Mouse (Mus musculus): ENCODE results near the gene Pithd1. TPM values are rescaled to one million over a fixed set of nuclear protein-coding genes. Genes with fewer than 3 reads are reported as not detected.

Gene Pithd1
- polyA plus RNA-seq, 1 experiment from 2014 or later = 73.6 TPM

DNA sequence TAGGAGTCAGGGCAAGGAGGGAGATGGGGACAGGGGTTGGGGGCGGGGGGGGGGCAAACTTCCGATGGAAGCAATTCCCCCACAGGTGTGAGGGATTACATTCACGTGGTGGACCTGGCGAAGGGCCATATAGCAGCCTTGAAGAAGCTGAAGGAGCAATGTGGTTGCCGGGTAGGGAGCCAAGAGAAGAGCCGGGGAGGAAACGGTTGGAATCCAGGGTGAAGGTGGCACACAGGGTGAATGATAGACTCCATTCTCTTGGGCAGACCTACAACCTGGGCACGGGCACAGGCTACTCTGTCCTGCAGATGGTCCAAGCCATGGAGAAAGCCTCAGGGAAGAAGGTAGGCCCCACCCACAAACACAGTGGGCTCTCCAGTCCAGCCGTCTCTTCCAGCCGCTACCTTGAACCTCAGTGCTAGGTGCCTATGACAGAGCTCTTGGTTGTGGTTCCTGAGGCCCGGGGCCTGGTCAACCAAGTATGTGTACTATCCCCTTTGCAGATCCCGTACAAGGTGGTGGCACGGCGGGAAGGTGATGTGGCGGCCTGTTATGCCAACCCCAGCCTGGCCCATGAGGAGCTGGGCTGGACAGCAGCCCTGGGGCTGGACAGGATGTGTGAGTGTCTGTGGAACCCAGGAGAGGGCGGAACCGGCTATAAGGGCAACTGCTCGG, 19.8 kb downstream of the Pithd1 start:
- no peaks in the 10 kb centered on the region for H3K27me3 ChIP-seq (ENCODE audit: control insufficient read depth, insufficient read depth, low read length)
- no peak overlapping the region for H3K4me2 ChIP-seq (ENCODE audit: low read depth, low read length)
- no peak overlapping the region for H3K4me3 ChIP-seq (ENCODE audit: low read depth, low read length)
- no peak overlapping the region for H3K27ac ChIP-seq (ENCODE audit: low read depth, low read length)
- ATAC-seq (ENCODE audit: low read depth) = no peak
- peaks cover 21% of the 10 kb centered on the region for H3K4me1 ChIP-seq (ENCODE audit: control insufficient read depth, insufficient read depth, low read length)
- 94% methylated on average over 18 of the region's 18 CpGs for WGBS
- no peak overlapping the region for H3K9ac ChIP-seq (replicated peaks; ENCODE audit: low read depth, low read length)
- no peaks in the 10 kb centered on the region for H3K9me3 ChIP-seq (ENCODE audit: control insufficient read depth, low read length)
- H3K36me3 ChIP-seq (ENCODE audit: control insufficient read depth, insufficient read depth, low read length) = peaks cover 31% of the 10 kb centered on the region

- 92% methylated on average over 16 of the region's 16 CpGs for WGBS
- no peaks in the 10 kb centered on the region for H3K9me3 ChIP-seq (ENCODE audit: control insufficient read depth, low read length)
- no peak overlapping the region for H3K4me2 ChIP-seq (ENCODE audit: low read depth, low read length)
- ATAC-seq (ENCODE audit: low read depth) = no peak
- no peak overlapping the region for H3K27ac ChIP-seq (ENCODE audit: low read depth, low read length)
- no peak overlapping the region for H3K4me3 ChIP-seq (ENCODE audit: low read depth, low read length)
- H3K27me3 ChIP-seq (ENCODE audit: control insufficient read depth, insufficient read depth, low read length) = no peaks in the 10 kb centered on the region
- H3K4me1 ChIP-seq (ENCODE audit: control insufficient read depth, insufficient read depth, low read length) = peaks cover 15% of the 10 kb centered on the region
- no peak overlapping the region for H3K9ac ChIP-seq (replicated peaks; ENCODE audit: low read depth, low read length)
- peaks cover 35% of the 10 kb centered on the region for H3K36me3 ChIP-seq (ENCODE audit: control insufficient read depth, insufficient read depth, low read length)
These were observed 20.8 kb downstream of the Pithd1 start for GRCm38 (mm10) chr4:135966283-135966682.

DNA sequence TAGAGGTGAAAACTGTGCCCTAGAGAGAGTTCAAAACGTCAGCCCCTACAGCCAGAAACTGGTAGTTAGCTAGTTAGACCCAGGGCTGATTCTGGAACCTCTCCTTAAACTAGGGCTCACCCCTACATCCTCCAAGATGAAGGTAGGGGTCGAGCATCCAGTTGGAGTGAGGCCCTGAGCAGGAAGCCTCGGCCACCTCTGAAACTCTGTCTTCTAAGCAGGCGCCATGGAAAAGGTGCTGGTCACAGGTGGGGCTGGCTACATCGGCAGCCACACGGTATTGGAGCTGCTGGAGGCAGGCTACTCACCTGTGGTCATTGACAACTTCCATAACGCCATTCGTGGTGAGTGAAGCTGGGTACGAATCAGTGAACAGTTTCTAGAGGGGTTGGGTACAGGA, 22.0 kb downstream of the Pithd1 start:
- H3K27ac ChIP-seq (ENCODE audit: low read depth, low read length) = no peak overlapping the region

GRCm38 (mm10) chr4:135964426-135964825, 22.6 kb downstream of the Pithd1 start:
- H3K36me3 ChIP-seq (ENCODE audit: control insufficient read depth, insufficient read depth, low read length) = peaks cover 32% of the 10 kb centered on the region
- H3K27me3 ChIP-seq (ENCODE audit: control insufficient read depth, insufficient read depth, low read length) = no peaks in the 10 kb centered on the region
- H3K4me1 ChIP-seq (ENCODE audit: control insufficient read depth, insufficient read depth, low read length) = peaks cover 14% of the 10 kb centered on the region; the same call in 1 of the 2 replicates
- no peaks in the 10 kb centered on the region for H3K9me3 ChIP-seq (ENCODE audit: control insufficient read depth, low read length)
- H3K27ac ChIP-seq (ENCODE audit: low read depth, low read length) = no peak overlapping the region
- peak overlapping the region; percentile 80 for H3K9ac ChIP-seq (replicated peaks; ENCODE audit: low read depth, low read length)
- peak overlapping the region; percentile 49 for H3K4me3 ChIP-seq (ENCODE audit: low read depth, low read length)
- WGBS = 4% methylated on average over 12 of the region's 12 CpGs
- peak overlapping the region; percentile 76 for H3K4me2 ChIP-seq (ENCODE audit: low read depth, low read length)
- ATAC-seq (ENCODE audit: low read depth) = no peak

More for the DNA sequence above, 22.0 kb downstream of the Pithd1 start:
- Histone ChIP-seq H3K27me3 (ENCODE audit: control insufficient read depth, insufficient read depth, low read length) (no peaks in the 10 kb centered on the region), H3K9ac (replicated peaks; ENCODE audit: low read depth, low read length) (no peak overlapping the region), H3K4me3 (ENCODE audit: low read depth, low read length) (no peak overlapping the region; the same call in 1 of the 2 replicates), H3K4me1 (ENCODE audit: control insufficient read depth, insufficient read depth, low read length) (peaks cover 14% of the 10 kb centered on the region; the same call in 1 of the 2 replicates), H3K9me3 (ENCODE audit: control insufficient read depth, low read length) (no peaks in the 10 kb centered on the region), H3K4me2 (ENCODE audit: low read depth, low read length) (no peak overlapping the region), H3K36me3 (ENCODE audit: control insufficient read depth, insufficient read depth, low read length) (peaks cover 37% of the 10 kb centered on the region)
- no peak for ATAC-seq (ENCODE audit: low read depth)
- 89% methylated on average over 9 of the region's 9 CpGs for WGBS

- no peaks in the 10 kb centered on the region for H3K27me3 ChIP-seq (ENCODE audit: control insufficient read depth, insufficient read depth, low read length)
- H3K36me3 ChIP-seq (ENCODE audit: control insufficient read depth, insufficient read depth, low read length) = peaks cover 25% of the 10 kb centered on the region
- H3K4me2 ChIP-seq (ENCODE audit: low read depth, low read length) = peak within 1 kb of the TSS; percentile 76
- peak within 1 kb of the TSS; percentile 88 for H3K27ac ChIP-seq (ENCODE audit: low read depth, low read length)
- peak; percentile 96 for ATAC-seq (ENCODE audit: low read depth)
- peak within 1 kb of the TSS; percentile 49 for H3K4me3 ChIP-seq (ENCODE audit: low read depth, low read length)
- H3K9ac ChIP-seq (replicated peaks; ENCODE audit: low read depth, low read length) = peak within 1 kb of the TSS; percentile 80
- H3K9me3 ChIP-seq (ENCODE audit: control insufficient read depth, low read length) = no peaks in the 10 kb centered on the region
- H3K4me1 ChIP-seq (ENCODE audit: control insufficient read depth, insufficient read depth, low read length) = peaks cover 14% of the 10 kb centered on the region; the same call in 1 of the 2 replicates
- under 1% methylated on average over 56 of the region's 56 CpGs for WGBS
These were observed 23.4 kb downstream of the Pithd1 start, which contains the start of gene Gale for GRCm38 (mm10) chr4:135963457-135964193. Gene Gale, plus strand, starts transcription at chr4:135963727.

DNA sequence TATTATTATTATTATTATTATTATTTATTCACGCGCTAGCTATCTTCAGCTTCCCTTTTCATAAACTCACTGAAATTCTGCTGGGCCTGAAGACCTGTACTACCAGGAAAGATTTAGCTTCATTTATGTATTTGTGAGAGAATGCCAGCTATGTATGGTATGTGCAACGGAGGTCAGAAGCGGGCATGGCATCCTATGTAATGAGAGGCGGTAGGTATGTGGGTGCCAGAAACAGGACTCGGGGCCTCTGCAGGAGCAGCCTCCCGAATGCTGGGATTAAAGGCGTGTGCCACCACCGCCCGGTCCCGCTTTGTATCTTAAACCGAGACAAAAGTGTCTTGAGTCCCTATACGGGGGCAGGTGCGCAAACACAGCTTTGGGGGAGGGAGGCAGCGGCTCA, 24.1 kb downstream of the Pithd1 start:
- peak overlapping the region; percentile 80 for H3K9ac ChIP-seq (replicated peaks; ENCODE audit: low read depth, low read length)
- H3K4me3 ChIP-seq (ENCODE audit: low read depth, low read length) = peak overlapping the region; percentile 49
- peaks cover 18% of the 10 kb centered on the region; the same call in 1 of the 2 replicates for H3K36me3 ChIP-seq (ENCODE audit: control insufficient read depth, insufficient read depth, low read length)
- H3K27me3 ChIP-seq (ENCODE audit: control insufficient read depth, insufficient read depth, low read length) = no peaks in the 10 kb centered on the region
- peak overlapping the region; percentile 76 for H3K4me2 ChIP-seq (ENCODE audit: low read depth, low read length)
- peak overlapping the region; percentile 88 for H3K27ac ChIP-seq (ENCODE audit: low read depth, low read length)
- no peaks in the 10 kb centered on the region for H3K9me3 ChIP-seq (ENCODE audit: control insufficient read depth, low read length)
- 7% methylated on average over 15 of the region's 15 CpGs for WGBS
- peaks cover 14% of the 10 kb centered on the region; the same call in 1 of the 2 replicates for H3K4me1 ChIP-seq (ENCODE audit: control insufficient read depth, insufficient read depth, low read length)
- 0 out of 2 replicates have a peak, but pooled peaks have one; percentile 5 for ATAC-seq (ENCODE audit: low read depth)

- no peak overlapping the region for H3K4me3 ChIP-seq (ENCODE audit: low read depth, low read length)
- peaks cover 14% of the 10 kb centered on the region; the same call in 1 of the 2 replicates for H3K36me3 ChIP-seq (ENCODE audit: control insufficient read depth, insufficient read depth, low read length)
- H3K4me2 ChIP-seq (ENCODE audit: low read depth, low read length) = no peak overlapping the region
- no peak overlapping the region for H3K27ac ChIP-seq (ENCODE audit: low read depth, low read length)
- no peak for ATAC-seq (ENCODE audit: low read depth)
- no peaks in the 10 kb centered on the region for H3K9me3 ChIP-seq (ENCODE audit: control insufficient read depth, low read length)
- WGBS = 91% methylated on average over 7 of the region's 7 CpGs
- H3K4me1 ChIP-seq (ENCODE audit: control insufficient read depth, insufficient read depth, low read length) = peaks cover 14% of the 10 kb centered on the region; the same call in 1 of the 2 replicates
- no peaks in the 10 kb centered on the region for H3K27me3 ChIP-seq (ENCODE audit: control insufficient read depth, insufficient read depth, low read length)
- no peak overlapping the region for H3K9ac ChIP-seq (replicated peaks; ENCODE audit: low read depth, low read length)
These were observed 24.9 kb downstream of the Pithd1 start for GRCm38 (mm10) chr4:135962198-135962597.

GRCm38 (mm10) chr4:135961709-135962108, 25.4 kb downstream of the Pithd1 start:
- H3K27me3 ChIP-seq (ENCODE audit: control insufficient read depth, insufficient read depth, low read length) = no peaks in the 10 kb centered on the region
- H3K4me3 ChIP-seq (ENCODE audit: low read depth, low read length) = no peak overlapping the region
- no peak overlapping the region for H3K9ac ChIP-seq (replicated peaks; ENCODE audit: low read depth, low read length)
- peaks cover 10% of the 10 kb centered on the region; the same call in 1 of the 2 replicates for H3K36me3 ChIP-seq (ENCODE audit: control insufficient read depth, insufficient read depth, low read length)
- peaks cover 14% of the 10 kb centered on the region; the same call in 1 of the 2 replicates for H3K4me1 ChIP-seq (ENCODE audit: control insufficient read depth, insufficient read depth, low read length)
- WGBS = 93% methylated on average over 5 of the region's 5 CpGs
- H3K4me2 ChIP-seq (ENCODE audit: low read depth, low read length) = no peak overlapping the region
- ATAC-seq (ENCODE audit: low read depth) = no peak
- no peak overlapping the region for H3K27ac ChIP-seq (ENCODE audit: low read depth, low read length)
- no peaks in the 10 kb centered on the region for H3K9me3 ChIP-seq (ENCODE audit: control insufficient read depth, low read length)

- H3K4me1 ChIP-seq (ENCODE audit: control insufficient read depth, insufficient read depth, low read length) = peaks cover 14% of the 10 kb centered on the region; the same call in 1 of the 2 replicates
- H3K9me3 ChIP-seq (ENCODE audit: control insufficient read depth, low read length) = no peaks in the 10 kb centered on the region
- H3K27me3 ChIP-seq (ENCODE audit: control insufficient read depth, insufficient read depth, low read length) = no peaks in the 10 kb centered on the region
- peaks cover 16% of the 10 kb centered on the region; the same call in 1 of the 2 replicates for H3K36me3 ChIP-seq (ENCODE audit: control insufficient read depth, insufficient read depth, low read length)
- 21% methylated on average over 5 of the region's 5 CpGs for WGBS
- no peak for ATAC-seq (ENCODE audit: low read depth)
- H3K9ac ChIP-seq (replicated peaks; ENCODE audit: low read depth, low read length) = no peak overlapping the region
- H3K4me3 ChIP-seq (ENCODE audit: low read depth, low read length) = no peak overlapping the region
- no peak overlapping the region for H3K27ac ChIP-seq (ENCODE audit: low read depth, low read length)
- H3K4me2 ChIP-seq (ENCODE audit: low read depth, low read length) = no peak overlapping the region
These were observed 26.3 kb downstream of the Pithd1 start for GRCm38 (mm10) chr4:135960717-135961116.
